Mouse (Mus musculus) urinary bladder, adult 18-20 months (tissue): ENCODE measurements around the gene Megf11.

Experiments used
- DNase-seq, 2 experiments: peaks; one replicate each; pipeline ENCODE4 v3.0.0; 2022; ENCODE audit warnings: low spot score in 2 of 2, mixed read lengths in 2 of 2

The Megf11 gene

DNA sequence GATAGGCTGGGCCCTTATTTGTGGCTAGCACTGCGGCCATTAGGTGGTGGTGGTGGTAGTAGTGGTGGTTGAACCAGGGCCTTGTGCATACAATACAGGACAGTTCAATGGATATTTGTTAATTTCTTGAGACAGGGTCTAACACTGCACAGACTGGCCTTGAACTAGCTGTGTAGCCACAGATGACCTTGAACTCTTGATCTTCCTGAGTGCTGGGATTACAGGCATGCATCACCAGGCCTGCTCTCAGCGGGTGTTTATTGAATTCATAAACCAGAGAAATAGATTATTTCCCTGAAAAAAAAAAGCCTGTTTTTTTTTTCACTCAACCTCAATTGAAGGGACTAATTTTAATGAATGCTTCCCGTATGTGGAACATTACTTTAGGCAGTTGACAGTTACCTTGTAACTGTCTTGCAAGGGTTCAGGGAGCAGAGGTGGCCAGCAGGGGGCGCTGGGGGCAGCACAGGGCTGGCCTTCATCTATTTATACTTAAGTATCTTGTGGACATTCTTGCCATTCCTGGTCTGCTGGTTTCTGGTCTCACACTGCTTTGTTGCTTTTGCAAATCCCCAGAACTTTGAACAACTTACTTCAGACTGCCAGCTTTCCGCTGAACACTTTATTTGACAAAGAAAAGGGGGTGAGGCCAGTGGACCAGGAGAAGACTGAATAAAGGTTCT is 8.6 kb downstream of the Megf11 start:
- DNase-seq = peak; percentile 14 to 47

DNA sequence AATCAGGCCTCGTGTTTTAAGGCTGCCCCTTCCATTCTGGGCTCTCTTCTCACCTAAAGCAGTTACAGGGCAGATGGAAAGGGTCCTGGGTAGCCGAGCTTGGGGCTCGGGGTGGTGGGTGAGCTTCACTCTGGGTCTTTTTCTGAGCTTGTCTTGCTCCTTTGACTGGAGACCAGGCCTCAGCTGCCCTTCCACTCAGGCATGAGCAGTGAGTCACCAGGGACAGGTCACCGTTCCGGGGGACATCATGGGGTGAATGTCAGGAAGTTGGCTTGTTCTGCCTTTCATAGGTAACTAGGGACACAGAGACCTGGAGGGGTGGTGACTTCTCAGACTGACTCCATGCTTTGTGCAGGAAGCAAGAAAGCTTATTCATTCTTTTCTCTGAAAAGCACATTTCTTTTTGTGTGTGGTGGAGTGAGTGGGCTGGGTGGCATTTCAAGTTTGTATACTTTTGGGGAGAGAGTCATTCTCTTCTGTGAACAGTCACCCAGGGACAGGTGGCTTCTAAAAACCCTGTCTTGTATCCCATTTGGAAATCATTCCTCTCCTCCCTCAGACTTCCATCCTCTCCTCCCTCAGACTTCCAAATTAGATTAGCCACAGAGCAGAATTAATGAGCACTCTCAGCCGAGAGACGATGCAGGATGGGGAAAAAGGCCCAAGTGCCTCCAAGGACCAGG is 10.0 kb downstream of the Megf11 start:
- DNase-seq = no peak

DNA sequence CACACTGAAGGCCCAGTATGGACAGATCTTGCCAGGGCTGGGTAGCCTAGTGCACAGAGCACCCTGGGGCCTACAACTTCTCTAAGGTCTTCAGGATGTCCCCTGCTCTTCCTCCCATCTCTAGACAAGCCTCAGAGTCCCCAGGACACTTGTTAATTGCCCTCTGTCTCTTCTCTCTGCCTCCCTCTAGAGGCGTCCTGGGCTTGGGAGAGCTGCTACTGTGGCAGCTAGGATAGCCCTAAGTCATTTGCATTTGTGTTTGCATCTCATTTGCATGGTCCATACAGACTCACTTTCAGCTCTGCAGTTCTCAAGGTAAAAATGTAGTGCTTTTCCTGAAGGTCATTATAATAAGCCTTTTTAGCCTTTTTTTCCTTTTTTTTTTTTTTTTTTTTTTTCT is 11.7 kb downstream of the Megf11 start:
- DNase-seq = no peak

DNA sequence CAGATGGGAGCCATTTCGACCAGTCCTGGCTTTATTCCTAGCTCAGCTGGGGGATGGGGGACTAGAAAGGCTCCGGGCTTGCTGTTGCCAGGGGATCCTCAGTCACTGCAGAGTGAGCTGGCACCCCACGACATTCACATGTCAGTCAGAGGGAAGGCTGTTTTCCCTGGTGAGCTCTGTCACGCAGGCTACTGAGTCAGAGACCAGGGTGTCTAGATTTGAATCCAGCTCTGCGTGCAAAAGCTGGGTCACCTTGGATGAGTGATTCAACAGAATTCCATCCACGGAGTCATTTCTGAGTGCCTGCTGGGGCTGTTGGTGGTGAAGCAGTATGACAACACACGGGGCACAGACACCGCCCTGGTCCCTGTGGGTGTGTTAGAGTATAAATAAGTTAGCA is 13.7 kb downstream of the Megf11 start:
- no peak for DNase-seq

GRCm38 (mm10) chr9:64402141-64402540 is 16.7 kb downstream of the Megf11 start:
- DNase-seq = no peak

- no peak for DNase-seq
Observed at GRCm38 (mm10) chr9:64406841-64407240, 21.4 kb downstream of the Megf11 start.

DNA sequence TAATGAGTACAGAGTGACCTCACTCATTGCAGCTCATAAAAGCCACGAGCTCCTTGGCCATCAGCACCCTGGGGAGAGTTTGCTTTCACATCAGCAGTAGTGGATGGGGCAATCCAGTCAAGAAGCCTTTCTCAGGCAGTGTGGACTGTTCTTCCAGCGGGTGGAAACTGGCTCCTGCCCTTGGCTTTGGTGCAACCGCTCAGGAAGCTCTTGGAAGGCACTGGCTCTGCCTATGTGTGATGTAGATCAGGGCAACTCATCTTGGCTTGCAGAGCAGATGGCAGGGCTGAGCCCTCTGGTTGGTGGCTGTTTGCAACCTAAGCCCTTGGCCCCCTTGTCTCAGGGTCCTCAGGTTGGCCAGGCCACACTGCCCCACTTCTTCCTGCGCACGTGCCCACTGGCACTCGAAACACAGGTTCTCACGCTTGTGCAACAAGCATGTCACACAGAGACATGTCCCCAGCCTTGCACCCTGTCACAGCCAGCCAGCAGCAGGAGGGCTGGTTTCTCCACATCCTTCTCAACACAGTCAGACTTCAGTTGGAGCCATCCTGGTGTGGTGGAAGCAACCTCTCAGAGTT is 22.1 kb downstream of the Megf11 start:
- DNase-seq = no peak

DNA sequence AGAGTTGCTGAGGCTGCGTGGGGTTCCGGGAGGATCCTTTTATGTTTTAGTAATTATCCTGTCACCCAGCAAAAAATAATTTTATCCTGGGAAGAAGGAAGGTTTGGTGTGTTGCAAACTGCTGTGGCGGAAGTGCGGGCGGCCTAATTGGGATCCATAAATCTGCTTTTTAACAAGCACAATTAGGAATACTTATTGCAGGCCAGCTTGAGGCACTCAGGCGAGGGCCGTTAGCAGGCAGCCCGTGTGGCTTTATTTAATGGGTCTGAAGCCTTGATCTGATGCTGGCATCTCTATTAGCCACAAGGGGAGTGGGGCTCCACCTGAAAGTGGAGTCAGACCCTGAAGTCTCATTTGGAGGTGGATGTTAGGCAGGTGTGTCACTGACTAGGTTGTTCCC is 23.4 kb downstream of the Megf11 start:
- no peak for DNase-seq

DNA sequence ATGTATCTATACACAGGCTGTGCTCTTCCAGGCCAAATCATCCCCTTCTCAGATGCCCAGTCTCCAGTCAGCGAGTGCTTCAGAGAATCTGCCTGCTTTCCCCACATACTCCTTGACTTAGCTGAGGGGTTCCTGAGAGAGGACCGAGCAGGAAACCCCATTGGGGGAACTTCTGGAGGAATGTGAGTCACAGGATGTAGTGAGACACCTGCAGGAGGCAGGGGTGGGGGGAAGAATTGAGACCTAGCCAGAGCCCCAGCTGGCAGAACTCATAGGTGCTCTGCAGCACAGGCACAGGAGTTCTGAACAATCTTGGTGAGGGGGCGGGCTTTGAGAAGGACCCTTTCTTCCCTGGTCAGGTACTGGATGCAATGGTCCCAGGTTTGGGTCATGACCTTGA is 35.0 kb downstream of the Megf11 start:
- DNase-seq = no peak

- no peak for DNase-seq
Observed at GRCm38 (mm10) chr9:64421986-64422616, 36.7 kb downstream of the Megf11 start.

DNA sequence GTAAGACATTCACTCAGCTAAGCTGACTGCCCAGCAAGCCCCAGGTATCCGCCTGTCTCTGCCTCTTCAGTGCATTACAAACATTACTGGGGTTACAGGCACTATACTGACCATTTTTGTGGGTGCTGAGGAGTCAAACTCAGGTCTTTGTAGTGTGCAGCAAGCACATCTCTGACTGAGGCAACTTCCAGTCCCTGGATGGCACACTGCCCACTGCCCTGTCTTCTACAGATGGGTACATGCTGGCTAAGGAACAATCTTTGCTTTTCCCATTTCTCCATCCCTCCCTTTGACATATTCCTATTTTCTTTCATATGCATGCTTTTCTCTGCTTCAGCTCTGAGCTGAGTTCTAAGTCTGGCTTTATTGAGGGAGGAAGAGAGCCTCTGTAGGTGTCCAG is 38.5 kb downstream of the Megf11 start:
- DNase-seq = no peak

DNA sequence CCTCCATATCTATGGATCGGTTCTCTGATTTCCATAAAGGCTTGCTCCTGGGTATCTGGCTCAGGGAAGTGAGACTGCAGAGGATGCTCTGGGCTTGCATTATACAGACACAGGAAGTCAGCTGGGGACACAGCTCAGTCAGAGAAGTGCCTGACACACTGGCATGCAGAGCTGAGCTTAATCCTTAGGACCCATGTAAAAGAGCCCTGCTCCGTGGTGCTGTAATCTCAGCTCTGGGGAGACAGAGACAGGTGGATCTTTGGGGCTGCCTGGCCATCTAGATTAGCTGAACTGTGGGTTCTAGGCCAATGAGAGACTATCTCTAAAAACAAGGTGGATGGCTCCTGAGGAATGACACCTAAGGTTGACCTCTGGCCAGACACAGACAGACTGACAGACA is 50.7 kb downstream of the Megf11 start:
- DNase-seq = no peak

DNA sequence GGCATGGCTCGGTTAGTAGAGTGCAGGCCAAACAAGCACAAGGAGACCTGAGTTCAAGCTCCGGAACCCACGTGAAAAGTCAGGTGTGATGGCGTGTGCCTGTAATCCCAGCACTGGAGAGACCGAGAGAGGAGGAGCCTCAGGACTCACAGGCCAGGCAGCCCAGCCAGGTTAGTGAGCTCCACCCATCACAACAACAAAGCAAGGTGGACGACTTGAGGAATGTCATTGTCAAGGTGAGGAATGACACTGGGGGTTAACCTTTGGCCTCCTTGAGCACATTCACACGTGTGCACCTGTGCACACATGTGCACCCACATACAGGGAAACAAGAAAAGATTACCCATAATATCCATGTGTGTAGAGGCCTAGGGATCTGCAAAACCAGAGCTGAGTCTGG is 54.7 kb downstream of the Megf11 start:
- DNase-seq = no peak

GRCm38 (mm10) chr9:64445981-64446380 is 60.6 kb downstream of the Megf11 start:
- no peak for DNase-seq

DNA sequence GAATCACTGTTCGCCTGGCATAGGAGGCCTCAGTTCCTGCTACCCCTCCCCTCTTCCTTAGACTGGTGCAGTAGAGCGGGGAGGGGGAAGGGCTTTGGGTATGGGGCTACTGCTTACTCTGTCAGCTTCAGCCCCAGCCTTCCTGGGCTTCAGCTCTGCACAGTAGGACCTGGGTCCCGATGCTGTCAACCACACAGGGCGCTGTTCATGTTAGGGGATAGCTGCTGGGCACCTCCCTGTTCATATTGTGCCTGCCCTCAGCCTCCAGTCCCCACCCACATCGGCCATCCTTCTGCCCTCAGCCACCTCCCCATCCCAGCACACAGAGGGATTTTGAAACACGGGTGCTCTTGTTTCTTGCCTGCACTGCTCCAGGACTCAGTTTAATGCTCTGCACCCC is 61.6 kb downstream of the Megf11 start:
- no peak for DNase-seq

- DNase-seq = no peak
Observed at GRCm38 (mm10) chr9:64447522-64447921, 62.1 kb downstream of the Megf11 start.

- no peak for DNase-seq
Observed at GRCm38 (mm10) chr9:64452769-64453168, 67.3 kb downstream of the Megf11 start.

DNA sequence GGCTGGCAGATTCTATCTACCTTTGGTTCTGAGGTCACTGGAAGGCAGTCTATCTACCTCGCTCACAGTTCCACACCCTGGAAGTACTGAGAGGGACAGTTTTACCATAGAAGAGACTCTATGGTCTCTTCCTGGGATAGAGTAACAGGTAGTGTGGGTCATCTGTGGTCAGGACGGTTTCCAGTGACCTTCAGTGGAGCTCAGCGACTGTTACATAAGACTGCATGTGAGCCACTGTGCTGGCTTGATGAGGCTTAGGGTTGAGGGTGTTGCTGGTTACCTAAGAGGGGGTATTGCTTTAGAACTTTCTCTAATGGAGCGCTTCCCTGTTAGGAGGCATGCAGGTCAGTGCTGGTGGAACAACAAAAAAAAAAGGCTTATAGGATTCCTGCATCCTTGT is 68.8 kb downstream of the Megf11 start:
- no peak for DNase-seq

DNA sequence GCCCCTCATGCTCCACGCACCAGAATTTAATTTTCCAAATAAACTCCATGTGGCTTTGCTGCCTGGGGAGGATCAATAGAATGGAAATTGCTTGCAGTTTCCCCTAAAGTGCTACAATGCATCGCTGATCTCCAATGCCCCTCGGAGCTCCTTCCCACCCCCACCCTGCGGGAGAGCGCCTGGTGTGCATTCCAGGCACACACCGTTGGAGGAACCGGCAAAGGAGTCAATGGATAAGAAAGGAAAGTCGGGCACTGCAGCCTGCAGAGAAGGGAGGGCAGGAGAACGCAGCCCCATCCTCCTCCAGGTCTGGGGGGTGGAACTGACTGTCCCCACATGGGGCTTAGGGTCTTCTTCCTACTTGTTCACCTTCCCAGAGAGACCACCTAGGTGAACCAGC is 70.5 kb downstream of the Megf11 start:
- DNase-seq = no peak

DNA sequence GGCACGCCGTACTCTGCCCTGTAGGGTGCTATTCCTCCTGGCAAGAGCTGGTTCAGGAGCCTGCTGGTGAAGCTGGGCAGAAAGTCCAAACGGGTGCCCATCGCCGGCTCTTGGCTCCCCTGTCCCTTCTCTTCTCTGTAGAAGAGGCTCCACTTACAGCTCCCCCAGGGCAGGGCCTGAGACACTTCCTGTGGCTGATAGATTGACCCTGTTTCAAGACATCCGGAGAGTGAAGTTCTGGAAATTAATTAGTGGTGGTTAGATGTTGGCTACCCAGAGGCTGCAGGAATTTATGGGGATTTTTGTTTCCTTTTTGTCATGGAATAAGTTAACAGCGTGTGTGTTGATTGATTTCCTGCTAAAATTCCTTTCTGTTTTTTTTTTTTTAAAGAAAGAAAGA is 72.2 kb downstream of the Megf11 start:
- DNase-seq = no peak

GRCm38 (mm10) chr9:64461568-64462308 is 76.3 kb downstream of the Megf11 start:
- no peak for DNase-seq

- DNase-seq = no peak
Observed at GRCm38 (mm10) chr9:64462870-64463269, 77.4 kb downstream of the Megf11 start.
